Mouse (Mus musculus) embryonic fibroblast, embryonic 13.5 days (primary cell): ENCODE results near the gene Ppfibp2.

Source experiments
- CTCF ChIP-seq: IDR thresholded peaks from 2 replicates; pipeline ENCODE4 v1.5.1; 2011; ENCODE audit warnings: mild to moderate bottlenecking, control low read depth, low read length, moderate library complexity, borderline replicate concordance; ENCODE audit not compliant: insufficient read depth
- POLR2A ChIP-seq: IDR thresholded peaks from 2 replicates; pipeline ENCODE4 v1.6.1; 2011; ENCODE audit warnings: low read depth, mild to moderate bottlenecking, control low read depth, low read length, moderate library complexity

DNA sequence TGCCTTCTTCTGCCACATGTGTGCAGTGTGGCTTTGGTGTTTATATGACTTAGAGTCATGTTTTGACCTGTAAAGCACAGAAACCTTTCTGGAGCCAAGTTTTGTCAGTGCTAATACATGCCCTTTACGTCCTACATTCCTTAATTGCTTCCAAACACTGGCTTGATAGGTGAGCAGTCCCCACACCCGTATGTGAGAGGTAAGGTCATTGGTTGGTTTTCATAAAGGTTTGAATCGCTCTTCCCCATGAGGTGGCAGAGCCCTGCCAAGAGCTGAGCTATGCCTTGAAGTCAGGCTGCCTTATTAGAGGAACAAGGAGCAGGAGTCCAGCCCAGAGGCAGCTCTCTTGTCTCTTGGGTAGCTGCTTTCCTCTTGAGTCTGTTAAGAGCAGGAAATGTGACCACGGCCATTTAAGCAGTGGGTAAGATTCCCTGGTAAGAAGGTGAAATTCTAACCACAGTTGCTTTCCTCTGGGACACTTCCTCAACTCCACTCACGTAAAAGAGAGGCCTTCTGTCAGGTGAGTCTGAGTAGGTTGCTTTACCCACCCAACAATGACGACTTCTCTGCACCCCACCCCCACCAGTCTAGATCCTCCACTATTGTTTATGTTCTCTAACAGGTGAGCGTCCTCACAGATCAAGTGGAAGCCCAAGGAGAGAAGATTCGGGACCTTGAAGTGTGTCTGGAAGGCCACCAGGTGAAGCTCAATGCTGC is 90.4 kb downstream of the Ppfibp2 start:
- TF ChIP-seq POLR2A (no peak), CTCF (no peak)
